Mouse (Mus musculus): Measurements from ENCODE around the gene Tmc8.
"Not testable (repeated sequence)": the region's sequence is repeated elsewhere in the genome, so short reads cannot be mapped to it uniquely, and the experiment has no call there.

- TF ChIP-seq CTCF (conservative IDR thresholded peaks at IDR 0.05; ENCODE audit: insufficient read depth, insufficient read length, low read depth, low read length); POLR2A (IDR thresholded peaks at IDR 0.05; ENCODE audit: low read depth, low read length): not testable (repeated sequence)
These were observed 51.6 kb downstream of the Tmc8 start for GRCm38 (mm10) chr11:117833509-117833908.

All from kidney, adult 2 months (tissue).